Mouse (Mus musculus) G1E (cell line): Measurements from ENCODE around the gene Srm.

Experiments used
- CTCF ChIP-seq: IDR thresholded peaks from 2 replicates; pipeline ENCODE4 v1.5.1; 2012; ENCODE audit warnings: low read depth, low read length, inconsistent platforms, mixed read lengths
- GATA1 ChIP-seq: IDR thresholded peaks from 2 replicates; pipeline ENCODE4 v1.6.1; 2012; ENCODE audit warnings: borderline replicate concordance, low read length, inconsistent platforms, mixed read lengths
- GATA2 ChIP-seq: IDR thresholded peaks from 2 replicates; pipeline ENCODE4 v1.6.1; 2012; ENCODE audit warnings: low read depth, low read length, inconsistent platforms, borderline replicate concordance
- TAL1 ChIP-seq: conservative IDR thresholded peaks from 2 replicates; pipeline ENCODE4 v1.6.1; 2012; ENCODE audit warnings: low read depth, low read length, inconsistent platforms, mixed read lengths

GRCm38 (mm10) chr4:148595916-148596315 lies 4.6 kb downstream of the Srm start:
- TF ChIP-seq CTCF (no peak), GATA2 (no peak), GATA1 (no peak), TAL1 (no peak)
